Mouse (Mus musculus) embryonic facial prominence, embryonic 11.5 days (tissue): ENCODE measurements around the gene Capg. TPM values are rescaled to one million over a fixed set of nuclear protein-coding genes. Genes with fewer than 3 reads are reported as not detected.
A peak's percentile ranks its signal among the peaks of the same experiment; 100 is the strongest.

ENCODE experiments used
- ATAC-seq: fragments of 200-750 bp; cut with Nextera tagmentation; replicated peaks from 2 replicates; pipeline ENCODE4 v1.8.0; 2017; ENCODE audit warnings: low read depth; ENCODE audit not compliant: insufficient number of reproducible peaks, low FRiP score, low TSS enrichment
- DNase-seq: peaks from one replicate; pipeline ENCODE4 v3.0.0-alpha.2; 2015; ENCODE audit warnings: low spot score
- H3K27ac ChIP-seq: fragments of 300-500 bp; sonication (generic); replicated peaks from 2 replicates; pipeline ENCODE4 v1.5.1; 2014; ENCODE audit warnings: mild to moderate bottlenecking, low read depth, low read length, control low read depth
- H3K27me3 ChIP-seq: fragments of 300-500 bp; sonication (generic); 2 replicates; pipeline ENCODE4 v1.6.1; 2014; ENCODE audit warnings: mild to moderate bottlenecking, low read length, moderate library complexity, mixed read lengths; ENCODE audit not compliant: control insufficient read depth, insufficient read depth
- H3K36me3 ChIP-seq: fragments of 300-500 bp; sonication (generic); replicated peaks from 2 replicates; pipeline ENCODE4 v1.6.1; 2014; ENCODE audit warnings: low read depth, mild to moderate bottlenecking, low read length, moderate library complexity, mixed read lengths; ENCODE audit not compliant: control insufficient read depth, insufficient read depth
- H3K4me1 ChIP-seq: fragments of 300-500 bp; sonication (generic); 2 replicates; pipeline ENCODE4 v1.6.1; 2014; ENCODE audit warnings: low read length, mixed read lengths; ENCODE audit not compliant: control insufficient read depth, insufficient read depth
- H3K4me2 ChIP-seq: fragments of 300-500 bp; sonication (generic); 2 replicates; pipeline ENCODE4 v1.6.1; 2014; ENCODE audit warnings: low read depth, mild to moderate bottlenecking, control low read depth, low read length, moderate library complexity
- H3K4me3 ChIP-seq: fragments of 300-500 bp; sonication (generic); 2 replicates; pipeline ENCODE4 v1.5.1; 2014; ENCODE audit warnings: low read depth, low read length, control low read depth
- H3K9ac ChIP-seq: fragments of 300-500 bp; sonication (generic); replicated peaks from 2 replicates; pipeline ENCODE4 v1.6.1; 2014; ENCODE audit warnings: mild to moderate bottlenecking, control low read depth, low read length
- H3K9me3 ChIP-seq: fragments of 300-500 bp; sonication (generic); replicated peaks from 2 replicates; pipeline ENCODE4 v1.6.1; 2016; ENCODE audit warnings: mild to moderate bottlenecking, low read length, inconsistent platforms, mixed read lengths; ENCODE audit not compliant: control insufficient read depth
- WGBS: fragments of 180-500 bp; shearing (Covaris S2); extraction: QIAGEN DNeasy Blood & Tissue Kit; methylation state at CpG from one replicate; pipeline ENCODE4 v1.1.7; 2014; 5-methylcytosine and 5-hydroxymethylcytosine counted together
- polyA plus RNA-seq: library from polyadenylated mRNA; unstranded; fragments of >200 nt; fragmentation: Nextera tagmentation; extraction: Ambion mirVana; gene quantifications from 2 replicates; pipeline ENCODE4 v1.2.1, GENCODE M21; 2014

The Capg gene
- polyA plus RNA-seq, 1 experiment from 2014 or later, result 17.5 TPM

DNA sequence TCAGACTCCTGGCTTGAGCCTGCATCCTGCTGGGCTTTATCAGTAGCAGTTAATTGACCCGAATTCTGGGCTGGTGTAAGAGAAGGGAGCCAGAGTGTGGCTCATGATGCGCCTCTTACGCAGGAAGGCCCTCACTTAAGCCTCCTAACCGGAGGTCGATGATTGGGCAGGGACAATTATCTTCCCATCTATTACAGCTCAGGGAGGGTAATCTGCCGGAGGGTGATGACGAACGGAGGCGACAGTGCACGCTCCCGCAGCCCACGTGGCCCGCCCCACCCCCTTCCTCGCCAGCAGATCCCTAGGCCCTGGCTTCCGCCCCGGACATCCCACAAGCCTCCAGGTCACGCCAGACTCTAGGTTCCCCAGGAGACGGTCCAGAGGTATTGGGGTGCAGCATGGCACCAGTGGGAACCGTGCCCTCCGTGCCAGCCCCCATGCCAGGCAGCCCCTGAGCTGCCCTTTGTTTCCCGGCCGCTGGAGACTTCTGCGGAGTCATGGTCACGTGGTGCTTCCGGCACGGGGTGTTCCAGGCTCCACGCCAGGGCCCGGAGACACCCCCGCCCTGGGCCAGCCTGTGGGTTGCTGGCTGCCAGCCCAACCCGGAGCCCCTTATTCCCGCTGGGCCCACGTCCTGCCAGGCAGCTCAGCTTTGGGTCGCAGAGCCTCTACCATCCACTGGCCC, 31.7 kb upstream of the Capg start:
- H3K4me3 ChIP-seq, result peak overlapping the region; percentile 34
- WGBS, result 5% methylated on average over 29 of the region's 33 CpGs
- H3K9ac ChIP-seq, result peak overlapping the region; percentile 80
- H3K4me1 ChIP-seq, result peaks cover 5% of the 10 kb centered on the region
- no peaks in the 10 kb centered on the region for H3K36me3 ChIP-seq
- no peaks in the 10 kb centered on the region for H3K9me3 ChIP-seq
- H3K27me3 ChIP-seq, result no peaks in the 10 kb centered on the region
- peak overlapping the region; percentile 81 for H3K27ac ChIP-seq
- H3K4me2 ChIP-seq, result peak overlapping the region; percentile 64
- DNase-seq (peak; percentile 82), ATAC-seq (peak; percentile 82)

- Histone ChIP-seq H3K9ac (peak overlapping the region; percentile 80), H3K27me3 (no peaks in the 10 kb centered on the region), H3K36me3 (no peaks in the 10 kb centered on the region), H3K4me2 (peak overlapping the region; percentile 64), H3K4me1 (peaks cover 5% of the 10 kb centered on the region), H3K9me3 (no peaks in the 10 kb centered on the region), H3K27ac (peak overlapping the region; percentile 81), H3K4me3 (peak overlapping the region; percentile 34; the same call in 1 of the 2 replicates)
- ATAC-seq (no peak), DNase-seq (no peak)
- 57% methylated on average over 7 of the region's 7 CpGs for WGBS
Observed at GRCm38 (mm10) chr6:72513071-72513440, 31.1 kb upstream of the Capg start.

DNA sequence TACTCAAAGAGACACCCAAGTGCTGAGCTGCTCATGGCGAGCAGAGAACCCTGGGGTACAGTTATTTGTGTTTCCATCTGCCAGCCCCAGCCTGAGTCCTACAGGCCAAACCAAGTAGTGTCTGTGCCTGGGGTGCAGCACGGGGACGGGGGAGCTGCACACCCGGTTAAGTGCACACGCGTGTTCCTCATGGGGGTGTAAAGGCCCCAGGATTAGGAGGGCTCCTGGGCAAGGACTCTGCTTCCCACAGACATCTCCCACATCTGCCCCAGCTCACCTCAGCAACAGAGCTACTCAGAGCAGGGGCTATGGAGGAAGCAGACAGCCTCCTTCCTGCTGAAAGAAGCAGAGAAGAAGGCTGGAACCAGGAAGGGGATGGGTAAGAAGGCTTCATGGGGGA, 28.5 kb upstream of the Capg start:
- H3K4me2 ChIP-seq, result no peak overlapping the region
- H3K27ac ChIP-seq, result no peak overlapping the region
- H3K9me3 ChIP-seq, result no peaks in the 10 kb centered on the region
- H3K4me1 ChIP-seq, result peaks cover 9% of the 10 kb centered on the region
- ATAC-seq, result no peak
- no peak overlapping the region for H3K4me3 ChIP-seq
- H3K27me3 ChIP-seq, result no peaks in the 10 kb centered on the region
- 92% methylated on average over 6 of the region's 6 CpGs for WGBS
- DNase-seq, result no peak
- H3K9ac ChIP-seq, result no peak overlapping the region
- no peaks in the 10 kb centered on the region for H3K36me3 ChIP-seq

DNA sequence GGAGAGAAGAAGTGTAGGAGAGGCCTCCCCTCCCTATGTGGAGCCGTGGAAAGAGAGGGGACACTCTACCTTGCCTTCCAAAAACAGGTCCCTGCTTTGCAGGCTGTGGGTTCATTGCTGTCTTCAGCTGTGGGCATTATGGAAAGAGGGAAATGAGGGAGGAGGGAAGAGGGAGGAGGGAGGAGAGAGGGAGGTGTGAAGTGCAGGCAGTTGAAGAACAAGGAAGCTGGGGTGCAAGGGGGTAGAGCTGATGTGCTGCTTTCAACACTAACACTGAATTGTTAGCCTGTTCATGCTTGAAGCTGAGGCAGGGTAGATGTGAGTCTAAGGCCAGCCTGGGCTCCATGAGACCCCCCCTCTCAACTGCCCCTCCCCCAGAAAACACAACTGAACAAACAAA, 25.3 kb upstream of the Capg start:
- DNase-seq, result no peak
- 70% methylated on average over 1 of the region's 1 CpGs for WGBS

GRCm38 (mm10) chr6:72519303-72519702, 24.9 kb upstream of the Capg start:
- Histone ChIP-seq H3K36me3 (no peaks in the 10 kb centered on the region), H3K9me3 (no peaks in the 10 kb centered on the region), H3K9ac (no peak overlapping the region), H3K4me2 (peak overlapping the region; percentile 17; the same call in 1 of the 2 replicates), H3K4me3 (no peak overlapping the region), H3K4me1 (peaks cover 5% of the 10 kb centered on the region; the same call in 1 of the 2 replicates), H3K27me3 (no peaks in the 10 kb centered on the region), H3K27ac (no peak overlapping the region)
- no peak for DNase-seq
- ATAC-seq, result 0 out of 2 replicates have a peak, but pooled peaks have one; percentile 21
- 22% methylated on average over 8 of the region's 8 CpGs for WGBS

More for the DNA sequence above, 25.3 kb upstream of the Capg start:
- H3K9me3 ChIP-seq, result no peaks in the 10 kb centered on the region
- H3K27ac ChIP-seq, result no peak overlapping the region
- ATAC-seq, result no peak
- H3K36me3 ChIP-seq, result no peaks in the 10 kb centered on the region
- no peak overlapping the region for H3K4me3 ChIP-seq
- H3K4me1 ChIP-seq, result peaks cover 5% of the 10 kb centered on the region; the same call in 1 of the 2 replicates
- H3K9ac ChIP-seq, result no peak overlapping the region
- no peak overlapping the region for H3K4me2 ChIP-seq
- H3K27me3 ChIP-seq, result no peaks in the 10 kb centered on the region

DNA sequence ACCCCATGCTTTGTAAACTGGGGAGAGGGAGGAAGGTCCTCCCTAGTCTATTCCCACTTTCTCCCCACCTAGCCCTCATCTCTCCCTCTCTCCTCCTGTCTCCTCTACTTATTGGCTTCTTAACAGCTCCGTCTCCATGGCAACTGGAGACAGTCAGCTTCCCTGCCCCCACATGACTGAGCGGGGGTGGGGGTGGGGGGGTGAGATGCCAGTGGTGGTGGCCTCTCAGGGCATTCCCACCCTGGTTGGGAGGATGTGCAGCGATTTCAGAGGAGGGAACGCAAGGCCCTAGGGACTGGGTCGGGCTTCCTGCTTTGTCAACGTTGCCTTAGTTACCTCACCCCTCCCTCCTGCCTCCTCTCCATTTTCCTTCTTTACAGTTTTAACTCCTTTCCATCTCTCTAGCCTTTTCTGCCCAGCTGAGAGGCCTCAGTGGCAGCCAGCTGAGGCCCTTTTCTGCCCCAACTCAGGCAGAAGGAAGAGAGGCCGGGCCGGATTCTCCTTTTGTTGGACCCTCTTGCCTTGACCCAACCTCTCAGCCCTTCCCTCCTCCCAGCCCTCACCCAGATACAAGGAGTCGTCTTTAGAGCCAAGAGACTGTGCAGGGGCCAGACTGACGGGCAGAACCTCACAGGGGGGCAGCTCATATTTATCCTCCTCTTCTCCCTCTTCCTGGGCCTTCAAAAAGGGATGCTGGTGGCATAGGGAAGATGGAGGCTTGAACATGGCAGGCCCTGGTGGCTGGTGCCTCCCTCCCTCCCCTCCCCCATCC, 24.1 kb upstream of the Capg start:
- DNase-seq, result peak; percentile 64
- peak; percentile 70 for ATAC-seq
- 0 out of 2 replicates have a peak overlapping the region, but pooled peaks have one; percentile 20 for H3K9ac ChIP-seq
- 22% methylated on average over 10 of the region's 10 CpGs for WGBS
- peaks cover 5% of the 10 kb centered on the region; the same call in 1 of the 2 replicates for H3K4me1 ChIP-seq
- H3K4me3 ChIP-seq, result no peak overlapping the region
- no peaks in the 10 kb centered on the region for H3K9me3 ChIP-seq
- H3K4me2 ChIP-seq, result peak overlapping the region; percentile 17
- no peaks in the 10 kb centered on the region for H3K27me3 ChIP-seq
- no peaks in the 10 kb centered on the region for H3K36me3 ChIP-seq
- no peak overlapping the region for H3K27ac ChIP-seq

GRCm38 (mm10) chr6:72520904-72521303, 23.3 kb upstream of the Capg start:
- Histone ChIP-seq H3K9ac (no peak overlapping the region), H3K4me3 (no peak overlapping the region), H3K27me3 (no peaks in the 10 kb centered on the region), H3K36me3 (no peaks in the 10 kb centered on the region), H3K9me3 (no peaks in the 10 kb centered on the region), H3K27ac (no peak overlapping the region), H3K4me2 (no peak overlapping the region), H3K4me1 (peaks cover 5% of the 10 kb centered on the region; the same call in 1 of the 2 replicates)
- ATAC-seq (no peak), DNase-seq (no peak)
- 97% methylated on average over 5 of the region's 5 CpGs for WGBS

GRCm38 (mm10) chr6:72521607-72522006, 22.6 kb upstream of the Capg start, which contains the start of gene Sh2d6:
Gene Sh2d6, minus strand, starts transcription at chr6:72521707.
- Histone ChIP-seq H3K4me3 (no peak within 1 kb of the TSS), H3K9me3 (no peaks in the 10 kb centered on the region), H3K4me1 (peaks cover 5% of the 10 kb centered on the region; the same call in 1 of the 2 replicates), H3K36me3 (no peaks in the 10 kb centered on the region), H3K4me2 (no peak within 1 kb of the TSS), H3K9ac (no peak within 1 kb of the TSS), H3K27me3 (no peaks in the 10 kb centered on the region), H3K27ac (no peak within 1 kb of the TSS)
- DNase-seq (no peak), ATAC-seq (no peak)
- WGBS, result 89% methylated on average over 5 of the region's 5 CpGs
